Mouse (Mus musculus) ES-CJ7 (cell line): ENCODE measurements around the gene Rnf215.

Experiments
- DNase-seq: peaks from one replicate; pipeline ENCODE4 v3.0.0; 2011; ENCODE audit warnings: low read depth, low spot score

Gene Rnf215

GRCm38 (mm10) chr11:4190677-4191076 is 55.7 kb downstream of the Rnf215 start:
- DNase-seq = no peak
